Mouse (Mus musculus): ENCODE measurements around the gene Chst5. TPM values are rescaled to one million over a fixed set of nuclear protein-coding genes. Genes with fewer than 3 reads are reported as not detected.
"Not testable (repeated sequence)": the region's sequence is repeated elsewhere in the genome, so short reads cannot be mapped to it uniquely, and the experiment has no call there.

Chst5 gene
- polyA plus RNA-seq, 1 experiment from 2014 or later: 5.3 TPM

DNA sequence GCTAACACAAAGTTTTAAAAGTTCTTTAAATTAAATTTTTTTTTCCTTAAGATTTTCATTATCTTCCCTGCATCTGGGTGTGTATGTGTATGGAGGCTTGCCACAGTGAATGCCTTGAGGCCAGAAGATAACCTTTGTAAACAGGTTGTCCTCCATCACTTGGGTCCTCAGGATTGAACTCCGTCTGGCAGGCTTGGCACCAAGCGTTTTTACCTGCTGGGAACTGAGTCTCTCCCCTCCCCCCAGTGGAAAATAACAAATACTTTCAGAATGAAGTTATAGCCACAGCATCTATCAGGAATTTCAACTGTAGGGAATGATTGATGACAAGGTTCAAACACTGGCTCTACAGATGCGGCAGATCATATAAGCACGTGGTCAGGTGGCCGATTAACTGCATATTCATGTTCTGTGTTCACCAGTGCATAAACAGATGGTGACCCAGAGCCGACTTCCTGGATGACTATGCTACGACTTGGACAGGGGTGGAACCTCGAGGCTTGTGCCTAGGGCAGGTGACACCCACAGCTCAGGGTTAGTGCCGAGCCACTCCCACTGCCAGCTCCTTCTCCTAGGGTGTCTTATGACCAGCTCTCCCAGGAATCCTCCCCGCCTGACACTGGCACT, 29.4 kb upstream of the Chst5 start:
- ATAC-seq (peak; percentile 78), DNase-seq (ENCODE audit: low spot score) (peak; percentile 86)
- Histone ChIP-seq H3K27ac (ENCODE audit: low read length) (peak overlapping the region; percentile 84), H3K9me3 (ENCODE audit: low read length) (no peaks in the 10 kb centered on the region), H3K9ac (replicated peaks; ENCODE audit: low read depth) (0 out of 2 replicates have a peak overlapping the region, but pooled peaks have one; percentile 3), H3K27me3 (replicated peaks; ENCODE audit: insufficient read depth, low read length) (no peaks in the 10 kb centered on the region), H3K36me3 (ENCODE audit: insufficient read depth, low read length) (no peaks in the 10 kb centered on the region), H3K4me2 (replicated peaks; ENCODE audit: low read depth, low read length) (peak overlapping the region; percentile 81), H3K4me1 (ENCODE audit: insufficient read depth, low read depth, low read length) (peaks cover 15% of the 10 kb centered on the region; the same call in 1 of the 2 replicates), H3K4me3 (ENCODE audit: low read depth, low read length) (peak overlapping the region; percentile 86)
- WGBS: 3% methylated on average over 10 of the region's 10 CpGs
- no peak for TF ChIP-seq CTCF (IDR thresholded peaks at IDR 0.05)

DNA sequence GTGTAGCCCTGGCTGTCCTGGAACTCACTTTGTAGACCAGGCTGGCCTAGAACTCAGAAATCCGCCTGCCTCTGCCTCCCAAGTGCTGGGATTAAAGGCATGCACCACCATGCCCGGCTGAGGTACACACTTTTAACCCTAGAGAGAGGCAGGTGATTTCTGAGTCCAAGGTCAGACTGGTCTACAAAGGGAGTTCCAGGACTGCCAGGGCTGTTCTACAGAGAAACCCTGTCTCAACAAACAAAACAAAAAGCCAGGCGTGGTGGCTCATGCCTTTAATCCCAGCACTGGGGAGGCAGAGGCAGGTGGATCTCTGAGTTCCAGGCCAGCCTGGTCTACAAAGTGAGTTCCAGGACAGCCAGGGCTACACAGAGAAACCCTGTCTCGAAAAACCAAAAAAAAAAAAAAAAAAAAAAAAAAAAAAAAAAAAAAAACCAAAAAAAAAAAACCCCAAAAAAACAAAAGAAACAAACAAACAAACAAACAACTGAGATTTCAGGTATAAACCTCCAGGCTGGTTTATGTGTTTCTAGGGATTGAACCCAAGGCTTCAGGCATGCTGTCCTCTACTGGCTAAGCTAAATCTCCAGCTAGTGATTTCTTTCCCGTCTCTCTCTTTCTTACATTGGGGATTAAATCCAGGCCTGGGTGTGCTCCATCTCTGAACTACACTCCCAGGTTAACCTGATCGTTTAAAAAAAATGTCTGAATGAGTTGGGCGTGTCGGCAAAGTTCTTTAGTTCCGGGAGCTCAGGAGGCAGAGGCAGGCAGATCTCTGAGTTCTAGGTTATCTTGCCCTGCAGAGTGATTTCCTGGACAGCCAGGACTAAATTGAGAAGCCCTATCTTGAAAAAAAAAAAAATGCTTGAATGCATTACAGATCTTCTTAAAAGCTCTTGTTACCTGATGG, 28.1 kb upstream of the Chst5 start:
- not testable (repeated sequence) for H3K27ac ChIP-seq (ENCODE audit: low read length); DNase-seq (ENCODE audit: low spot score); H3K9me3 ChIP-seq (ENCODE audit: low read length); H3K4me2 ChIP-seq (replicated peaks; ENCODE audit: low read depth, low read length); H3K9ac ChIP-seq (replicated peaks; ENCODE audit: low read depth); H3K36me3 ChIP-seq (ENCODE audit: insufficient read depth, low read length); H3K27me3 ChIP-seq (replicated peaks; ENCODE audit: insufficient read depth, low read length); ATAC-seq; H3K4me3 ChIP-seq (ENCODE audit: low read depth, low read length)
- WGBS: 86% methylated on average over 8 of the region's 9 CpGs
- peaks cover 16% of the 10 kb centered on the region; the same call in 1 of the 2 replicates for H3K4me1 ChIP-seq (ENCODE audit: insufficient read depth, low read depth, low read length)

DNA sequence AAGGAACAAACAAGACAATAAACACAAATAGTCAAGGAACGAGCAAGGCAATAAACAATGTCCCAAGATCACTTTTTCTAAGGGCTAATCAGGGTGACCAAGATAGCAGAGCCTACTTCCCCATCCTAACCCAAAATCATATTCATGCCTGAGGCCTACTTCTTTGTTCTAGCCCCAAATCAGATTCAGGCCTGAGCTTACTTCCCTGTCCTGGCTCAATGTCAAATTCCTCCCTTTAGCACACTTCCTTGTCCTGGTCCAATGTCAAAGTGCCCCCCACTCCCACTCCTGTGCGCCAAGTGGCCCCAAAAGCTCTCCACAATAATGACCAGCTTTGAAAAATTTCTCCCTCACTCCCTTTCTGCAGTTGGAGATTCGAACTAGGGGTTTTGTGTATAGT, 26.9 kb upstream of the Chst5 start:
- H3K4me2 ChIP-seq (replicated peaks; ENCODE audit: low read depth, low read length): no peak overlapping the region
- no peak for ATAC-seq
- H3K27me3 ChIP-seq (replicated peaks; ENCODE audit: insufficient read depth, low read length): no peaks in the 10 kb centered on the region
- DNase-seq (ENCODE audit: low spot score): no peak
- H3K4me3 ChIP-seq (ENCODE audit: low read depth, low read length): no peak overlapping the region
- H3K9ac ChIP-seq (replicated peaks; ENCODE audit: low read depth): no peak overlapping the region
- H3K36me3 ChIP-seq (ENCODE audit: insufficient read depth, low read length): no peaks in the 10 kb centered on the region
- TF ChIP-seq EP300 (IDR thresholded peaks at IDR 0.05): no peak
- H3K27ac ChIP-seq (ENCODE audit: low read length): no peak overlapping the region
- peaks cover 20% of the 10 kb centered on the region; the same call in 1 of the 2 replicates for H3K4me1 ChIP-seq (ENCODE audit: insufficient read depth, low read depth, low read length)
- 57% methylated on average over 3 of the region's 3 CpGs for WGBS
- no peaks in the 10 kb centered on the region for H3K9me3 ChIP-seq (ENCODE audit: low read length)

DNA sequence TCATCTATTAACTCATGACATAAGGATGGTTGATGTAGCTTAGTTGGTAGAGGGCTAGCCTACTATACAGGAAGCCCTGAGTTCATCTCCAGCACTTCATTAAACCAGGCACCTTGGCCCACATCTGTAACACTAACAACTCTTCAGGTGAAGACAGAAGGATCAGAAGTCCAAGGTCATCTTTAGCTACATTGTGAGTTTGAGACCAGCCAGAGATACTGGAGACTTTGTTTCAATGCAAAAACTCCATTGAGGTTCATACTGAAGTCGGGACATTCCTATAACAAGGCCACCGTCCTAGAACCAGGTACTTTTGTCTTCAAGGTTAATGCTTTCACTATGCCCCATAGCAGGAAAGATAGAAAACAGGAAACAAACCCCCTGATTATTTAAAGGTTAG, 24.0 kb upstream of the Chst5 start:
- no peak overlapping the region for H3K4me3 ChIP-seq (ENCODE audit: low read depth, low read length)
- H3K9me3 ChIP-seq (ENCODE audit: low read length): no peaks in the 10 kb centered on the region
- 80% methylated on average over 2 of the region's 2 CpGs for WGBS
- peaks cover 5% of the 10 kb centered on the region; the same call in 1 of the 2 replicates for H3K4me1 ChIP-seq (ENCODE audit: insufficient read depth, low read depth, low read length)
- no peak overlapping the region for H3K4me2 ChIP-seq (replicated peaks; ENCODE audit: low read depth, low read length)
- no peak for TF ChIP-seq CTCF (IDR thresholded peaks at IDR 0.05)
- no peak for TF ChIP-seq EP300 (IDR thresholded peaks at IDR 0.05)
- ATAC-seq (no peak), DNase-seq (ENCODE audit: low spot score) (no peak)
- no peak overlapping the region for H3K9ac ChIP-seq (replicated peaks; ENCODE audit: low read depth)
- no peaks in the 10 kb centered on the region for H3K36me3 ChIP-seq (ENCODE audit: insufficient read depth, low read length)
- H3K27ac ChIP-seq (ENCODE audit: low read length): no peak overlapping the region
- H3K27me3 ChIP-seq (replicated peaks; ENCODE audit: insufficient read depth, low read length): no peaks in the 10 kb centered on the region

DNA sequence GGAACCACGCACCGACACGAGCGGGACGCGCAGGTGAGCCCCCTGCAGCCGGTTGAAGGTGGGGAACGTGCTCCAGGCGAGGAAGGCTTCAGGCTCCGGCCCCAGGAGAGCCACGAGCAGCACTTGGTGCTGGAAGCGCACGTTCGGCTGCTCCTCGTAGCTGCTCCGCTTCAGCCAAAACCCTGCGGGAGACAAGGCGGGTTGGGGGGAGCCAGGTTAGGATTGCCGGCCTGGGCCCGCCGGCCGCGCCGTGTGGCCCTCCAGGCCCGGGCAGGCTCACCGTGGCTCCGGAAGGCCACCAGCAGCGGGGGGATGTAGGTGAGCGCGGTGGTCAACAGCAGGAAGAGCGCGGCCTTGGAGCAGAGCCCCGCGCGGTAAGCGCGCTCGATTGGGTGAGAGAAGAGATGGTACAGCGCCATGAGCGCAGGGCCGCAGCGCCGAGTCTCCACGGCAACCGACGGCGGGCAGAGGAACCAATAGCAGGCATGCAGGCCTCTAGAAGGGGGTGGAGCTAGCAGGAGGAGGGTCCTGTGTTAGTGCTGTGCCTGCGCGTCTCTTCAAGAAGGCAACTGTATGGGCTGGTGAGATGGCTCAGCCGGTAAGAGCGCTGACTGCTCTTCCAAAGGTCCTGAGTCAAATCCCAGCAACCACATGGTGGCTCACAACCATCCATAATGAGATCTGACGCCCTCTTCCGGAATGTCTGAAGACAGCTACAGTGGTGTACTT, 23.3 kb upstream of the Chst5 start, which contains the start of gene Tmem231:
Gene Tmem231, minus strand, starts transcription at position 534 of the 729 bp plus-strand sequence.
- under 1% methylated on average over 53 of the region's 53 CpGs for WGBS
- peak; percentile 99 for ATAC-seq
- no peaks in the 10 kb centered on the region for H3K36me3 ChIP-seq (ENCODE audit: insufficient read depth, low read length)
- no peaks in the 10 kb centered on the region for H3K27me3 ChIP-seq (replicated peaks; ENCODE audit: insufficient read depth, low read length)
- no peaks in the 10 kb centered on the region for H3K9me3 ChIP-seq (ENCODE audit: low read length)
- peak; percentile 97 for DNase-seq (ENCODE audit: low spot score)
- H3K4me3 ChIP-seq (ENCODE audit: low read depth, low read length): peak within 1 kb of the TSS; percentile 57
- H3K4me1 ChIP-seq (ENCODE audit: insufficient read depth, low read depth, low read length): peaks cover 5% of the 10 kb centered on the region; the same call in 1 of the 2 replicates
- H3K27ac ChIP-seq (ENCODE audit: low read length): 0 out of 2 replicates have a peak within 1 kb of the TSS, but pooled peaks have one; percentile 5
- H3K4me2 ChIP-seq (replicated peaks; ENCODE audit: low read depth, low read length): peak within 1 kb of the TSS; percentile 95
- H3K9ac ChIP-seq (replicated peaks; ENCODE audit: low read depth): 0 out of 2 replicates have a peak within 1 kb of the TSS, but pooled peaks have one; percentile 34
- TF ChIP-seq EP300 (IDR thresholded peaks at IDR 0.05): no peak
- TF ChIP-seq CTCF (IDR thresholded peaks at IDR 0.05): no peak; the same call in 1 of the 2 replicates

Data from lung, postnatal 0 days (tissue).